Mouse (Mus musculus) cerebellum, postnatal 4 days (tissue): Measurements from ENCODE around the gene Mef2c.

ENCODE experiments used
- DNase-seq, 2 experiments: peaks; one replicate each; pipeline ENCODE4 v3.0.0; 2022; ENCODE audit warnings: low spot score in 2 of 2, mixed read lengths in 1 of 2

Mef2c gene

DNA sequence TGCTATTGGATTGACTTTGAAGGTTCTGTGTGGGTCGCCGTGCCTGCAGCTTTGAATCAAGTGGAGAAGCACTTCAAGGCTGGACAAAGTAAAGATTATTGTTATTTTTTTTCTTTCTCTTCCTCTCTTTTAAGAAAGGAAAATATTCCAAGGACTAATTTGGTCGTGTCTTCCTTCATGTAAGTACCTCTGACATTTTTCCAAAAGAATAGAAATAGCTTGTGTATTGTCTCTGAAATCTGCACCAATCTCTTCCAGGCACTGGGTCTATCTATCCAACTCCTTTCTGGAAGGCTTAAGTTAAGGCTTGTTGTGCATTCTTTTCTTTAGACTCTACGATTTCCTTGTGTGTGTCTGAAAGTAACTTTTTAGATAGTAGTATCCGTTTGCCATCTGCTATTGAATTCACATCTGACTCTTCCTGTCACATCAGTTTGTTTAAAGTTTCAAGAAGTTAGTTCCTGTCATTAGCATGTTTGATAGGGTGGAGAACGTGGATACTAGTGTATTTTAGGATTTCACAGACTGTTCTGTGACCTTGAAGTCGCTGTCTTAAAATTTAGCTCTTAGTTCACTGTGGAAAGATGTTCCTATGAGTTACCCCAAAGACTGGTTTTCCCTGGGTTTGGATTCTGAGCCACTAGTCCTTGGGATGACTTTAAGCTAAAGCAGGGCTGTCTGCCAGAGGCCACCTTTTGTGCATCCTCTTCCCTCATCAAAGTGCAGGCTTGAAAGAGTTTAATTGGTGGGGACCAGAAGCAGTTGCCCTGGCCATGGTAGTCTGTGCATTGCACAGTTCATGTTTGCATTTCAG, 21.3 kb downstream of the Mef2c start:
- no peak for DNase-seq

DNA sequence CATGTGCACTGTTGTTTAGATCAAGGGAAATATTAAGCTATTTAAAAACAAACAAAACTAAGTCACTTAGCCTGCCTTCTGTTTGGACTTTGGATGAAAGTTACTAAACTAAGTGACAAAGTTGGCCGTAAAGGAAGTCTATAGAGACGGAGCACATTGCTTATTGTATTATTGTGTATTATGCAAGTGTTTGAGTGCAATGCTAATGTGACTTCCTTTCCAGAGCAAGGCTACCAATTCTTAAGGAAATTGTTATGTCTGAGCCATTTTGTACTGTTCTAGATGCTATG, 21.8 kb downstream of the Mef2c start:
- DNase-seq: no peak

DNA sequence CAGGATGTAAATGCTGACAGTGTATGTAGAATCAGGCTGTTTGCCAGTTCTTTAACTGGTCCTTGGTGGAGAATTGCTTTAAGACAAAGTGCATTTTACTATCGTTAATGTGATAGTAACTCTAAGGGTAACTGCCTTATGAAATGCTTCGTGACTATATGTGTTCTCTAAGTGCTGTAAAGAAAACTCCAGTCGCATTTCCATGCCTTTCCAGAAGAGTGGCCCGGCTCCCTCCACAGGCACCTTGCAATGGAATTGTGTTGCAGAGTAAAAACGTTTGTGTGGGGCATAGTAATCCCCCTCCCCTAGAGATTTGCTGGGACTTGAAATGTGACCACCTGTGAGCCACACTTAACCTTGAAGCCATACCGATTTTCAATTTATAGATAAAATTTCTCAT, 22.2 kb downstream of the Mef2c start:
- DNase-seq: no peak

DNA sequence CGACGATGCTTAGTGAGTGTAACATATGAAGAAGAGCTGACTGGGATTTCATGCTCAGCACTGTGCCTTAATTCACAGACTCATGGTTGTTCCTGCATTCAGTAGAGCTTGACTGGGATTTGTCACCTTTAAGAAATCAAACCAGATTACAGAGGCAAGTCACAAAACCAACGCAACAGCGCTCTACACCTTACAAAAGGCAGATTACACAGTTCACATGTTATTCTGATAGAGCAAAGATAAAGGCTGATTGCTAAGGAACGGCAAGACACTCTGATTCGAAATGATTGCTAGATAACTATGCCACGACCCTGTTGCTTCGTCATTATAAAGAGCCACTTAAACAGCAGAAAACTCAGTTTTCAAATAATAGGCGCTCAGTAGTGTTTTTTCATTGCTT, 24.1 kb downstream of the Mef2c start:
- no peak for DNase-seq

DNA sequence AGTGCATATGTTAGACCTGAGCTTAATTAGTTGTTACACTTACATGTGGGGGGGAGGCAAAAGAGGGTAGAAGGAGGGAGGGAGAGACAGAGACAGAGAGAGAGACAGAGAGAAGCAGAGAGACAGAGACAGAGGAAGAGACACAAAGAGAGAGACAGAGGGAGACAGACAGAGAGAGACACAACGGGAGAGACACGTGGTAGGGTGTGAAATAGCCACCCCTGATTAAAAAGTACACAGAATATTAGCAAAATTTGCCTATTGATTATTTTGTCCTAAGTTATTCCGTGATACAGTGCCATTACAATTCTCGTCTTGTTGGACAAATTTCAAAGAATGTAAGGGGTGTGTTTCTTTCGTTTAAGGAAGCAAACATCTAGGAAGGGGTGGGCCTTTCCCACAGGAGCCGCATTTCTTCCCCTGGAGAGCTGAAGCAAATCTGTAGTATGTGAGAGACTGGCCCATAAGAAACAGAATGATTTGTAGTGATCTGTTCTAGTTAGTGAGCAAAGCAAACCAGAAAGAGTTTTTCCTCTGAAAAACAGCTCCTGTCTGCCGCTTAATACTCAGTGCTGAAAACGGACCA, 26.0 kb downstream of the Mef2c start:
- DNase-seq: no peak

DNA sequence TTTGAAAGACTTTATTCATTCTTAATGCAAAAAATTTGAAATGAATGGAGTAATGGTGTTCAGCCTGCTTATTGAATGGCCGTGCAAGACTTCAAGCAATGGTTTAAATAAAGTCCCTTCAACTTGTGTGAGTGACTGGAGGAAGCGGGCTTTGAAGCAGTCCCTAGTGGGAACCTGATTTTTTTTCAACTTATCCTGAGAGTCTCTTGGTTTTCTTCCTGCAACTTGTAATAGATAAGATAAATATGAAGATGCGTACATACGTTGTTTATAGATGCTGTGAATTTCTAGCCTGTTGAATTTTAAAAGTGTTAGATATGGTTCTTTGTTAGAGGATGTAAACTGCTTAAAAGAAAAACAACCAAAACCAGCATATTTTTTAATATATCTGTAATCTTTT, 27.1 kb downstream of the Mef2c start:
- no peak for DNase-seq

DNA sequence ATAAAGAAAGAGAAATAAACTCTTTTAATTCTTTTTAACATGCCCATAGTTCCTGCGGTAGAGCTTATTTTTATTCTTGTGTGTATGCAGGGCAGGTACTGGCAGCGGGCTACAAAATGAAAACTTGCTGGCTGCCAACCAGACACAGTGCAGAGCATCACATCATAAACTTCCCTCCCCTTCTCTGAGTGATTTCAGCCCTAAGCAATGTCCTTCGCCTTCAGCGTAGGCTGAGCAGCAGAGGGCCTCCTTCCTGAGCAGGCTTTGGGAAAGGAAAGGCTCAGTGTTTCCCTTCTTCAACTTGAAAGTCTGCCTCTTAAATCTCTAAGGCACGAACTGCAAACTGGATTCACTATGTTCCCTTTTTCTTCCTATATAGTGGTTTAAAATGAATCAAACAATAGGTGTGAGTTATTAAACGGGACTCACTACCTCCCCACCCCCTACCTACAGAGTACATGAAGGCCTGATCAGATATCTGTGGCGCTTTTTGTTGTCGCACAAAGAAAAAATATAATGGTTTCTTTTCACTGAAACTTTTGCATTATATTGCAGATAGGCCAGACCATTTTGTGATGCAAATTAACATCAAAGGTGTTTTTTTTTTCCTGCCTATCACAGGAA, 28.2 kb downstream of the Mef2c start:
- no peak for DNase-seq

DNA sequence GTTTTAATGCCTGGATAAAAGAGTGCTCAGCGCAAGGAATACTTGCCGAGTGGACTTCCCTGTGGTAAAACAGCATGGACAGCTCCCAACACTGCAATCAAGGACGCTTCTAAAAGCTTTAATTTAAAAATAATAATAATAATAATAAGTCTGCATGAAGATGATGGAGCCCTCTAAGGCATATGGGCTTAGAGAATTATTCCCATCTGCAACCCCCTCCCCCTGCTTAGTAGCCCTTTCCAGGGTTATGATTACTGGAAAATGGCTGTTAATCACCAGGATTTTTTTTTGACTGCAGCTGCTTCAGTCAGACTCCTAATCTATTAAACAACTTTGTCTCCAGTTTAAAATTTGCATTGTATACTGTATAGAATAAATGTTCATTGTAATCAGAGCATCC, 32.5 kb downstream of the Mef2c start:
- no peak for DNase-seq

DNA sequence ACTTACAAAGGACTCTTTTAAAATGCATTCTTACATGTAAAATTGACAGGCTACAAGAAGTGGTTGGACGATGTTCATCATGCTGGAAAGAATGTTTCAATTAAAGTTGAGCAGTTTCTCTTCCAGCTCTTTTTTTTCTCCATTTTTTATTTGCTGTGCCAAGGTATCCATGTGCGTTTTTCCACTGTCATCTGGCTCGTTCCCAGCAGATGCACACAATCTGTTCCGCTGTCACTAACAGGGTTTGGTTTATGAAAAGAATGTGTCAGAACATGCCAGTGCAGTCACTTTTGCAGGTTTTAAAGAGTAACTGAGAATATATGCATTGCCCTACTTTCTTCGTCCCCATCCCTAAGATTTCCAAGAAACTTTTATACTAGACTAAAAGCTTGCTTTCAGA, 33.3 kb downstream of the Mef2c start:
- no peak for DNase-seq

DNA sequence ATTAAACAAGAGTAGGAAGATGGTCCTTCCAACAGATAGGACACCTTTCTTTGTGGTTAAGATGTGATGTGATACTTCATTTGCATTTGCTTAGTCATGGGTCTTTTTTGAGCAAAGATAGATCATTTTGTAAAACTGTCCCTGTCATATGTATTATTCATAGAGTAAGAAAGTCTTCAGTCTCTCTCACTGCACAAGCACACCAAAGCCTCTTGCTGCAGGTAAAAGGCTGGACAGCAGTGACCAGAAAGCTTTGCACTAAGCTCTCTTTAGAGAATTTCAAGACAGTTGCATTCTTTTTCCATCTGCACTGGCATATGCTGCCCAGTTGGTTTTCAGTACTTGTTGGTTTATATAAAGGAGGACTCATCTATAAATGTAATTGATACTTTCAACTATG, 36.1 kb downstream of the Mef2c start:
- DNase-seq: no peak

DNA sequence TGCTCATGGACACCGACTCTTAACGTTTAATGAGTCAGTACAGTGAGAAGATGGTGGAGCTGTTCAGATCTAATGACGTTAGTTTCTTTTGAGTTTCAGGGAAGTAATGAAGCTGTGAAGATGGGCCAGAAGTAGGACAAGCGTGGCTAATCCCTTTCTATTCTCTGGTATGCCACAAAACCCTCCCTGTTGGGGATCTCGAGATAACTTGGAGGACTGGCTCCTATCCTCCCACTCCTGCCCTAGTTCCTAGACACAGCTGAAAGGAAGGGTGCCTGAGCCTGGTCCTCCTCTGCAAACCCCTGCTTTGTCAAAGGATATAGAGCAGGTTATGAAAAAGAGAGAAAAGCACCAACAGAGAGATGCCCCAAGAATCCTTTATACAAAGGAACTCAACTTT, 38.8 kb downstream of the Mef2c start:
- DNase-seq: no peak

DNA sequence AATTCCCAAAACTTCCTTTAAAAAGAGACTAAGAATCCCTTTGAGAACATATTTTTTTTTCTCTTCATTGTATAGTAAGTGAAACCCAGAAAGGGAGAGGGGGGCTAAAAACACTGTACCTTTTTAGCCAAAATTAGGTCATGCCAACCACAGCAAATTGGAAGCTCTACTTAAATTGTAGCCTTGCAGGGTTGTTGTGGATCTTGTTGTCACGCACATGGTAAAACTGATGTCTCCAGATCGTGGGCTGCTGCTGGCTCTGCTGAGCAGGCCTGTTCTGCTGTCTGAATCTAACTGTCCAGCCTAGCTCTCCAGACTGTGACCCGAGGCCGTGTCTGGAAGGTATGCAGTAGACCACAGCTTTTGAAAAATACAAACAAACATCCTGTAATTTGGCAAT, 40.9 kb downstream of the Mef2c start:
- DNase-seq: no peak

DNA sequence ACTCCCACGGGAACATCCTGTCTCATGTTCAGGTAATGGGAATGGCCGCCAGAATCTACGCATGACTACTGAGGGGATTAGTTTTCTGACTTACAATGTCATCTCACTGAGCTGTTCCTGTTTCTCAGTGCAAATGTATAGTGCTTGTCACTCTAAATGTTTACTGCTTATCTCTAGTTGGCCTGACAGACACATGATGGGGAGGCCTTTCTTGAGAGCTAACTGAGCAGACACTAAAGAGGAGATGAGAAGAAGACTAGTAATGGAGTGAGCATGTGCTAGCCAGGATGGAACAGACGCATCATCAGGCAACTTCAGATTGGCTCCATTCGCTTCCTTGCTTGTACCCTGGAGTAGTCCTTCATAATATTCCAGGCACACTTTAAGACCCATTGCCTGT, 43.0 kb downstream of the Mef2c start:
- no peak for DNase-seq

DNA sequence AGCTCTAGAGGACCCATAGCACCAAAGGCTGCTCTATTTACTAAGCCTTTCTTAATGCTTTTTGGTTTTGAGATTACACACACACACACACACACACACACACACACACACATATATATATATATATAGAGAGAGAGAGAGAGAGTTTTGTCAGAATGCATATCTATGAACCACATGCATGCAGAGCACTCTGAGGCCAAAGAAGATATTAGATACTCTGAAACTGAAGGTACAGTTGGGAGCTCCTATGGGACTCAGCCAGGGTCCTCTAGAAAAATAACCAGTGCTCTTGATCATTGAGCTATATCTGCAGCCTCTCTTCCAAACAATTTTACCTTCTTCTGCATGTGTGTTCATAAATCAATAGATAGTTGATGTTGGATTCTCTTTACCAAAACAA, 47.4 kb downstream of the Mef2c start:
- no peak for DNase-seq

DNA sequence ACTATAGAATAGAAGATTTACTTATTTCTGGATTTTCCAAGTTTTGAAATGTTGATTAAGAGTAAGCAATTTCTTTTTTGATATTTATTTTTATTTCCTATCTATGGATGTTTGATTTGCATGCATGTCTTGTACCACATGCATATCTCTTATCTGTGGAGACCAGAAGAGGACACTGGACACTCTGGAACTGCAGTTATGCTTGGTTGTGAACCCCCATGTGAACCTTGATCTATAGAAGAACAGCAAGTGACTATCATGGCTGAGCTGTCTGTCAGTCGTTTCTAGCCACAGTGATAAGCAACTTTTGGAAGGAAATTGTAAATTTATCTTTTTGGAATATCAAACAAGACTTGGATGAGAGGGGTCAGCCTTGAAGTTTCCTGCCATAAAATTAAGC, 48.2 kb downstream of the Mef2c start:
- no peak for DNase-seq

DNA sequence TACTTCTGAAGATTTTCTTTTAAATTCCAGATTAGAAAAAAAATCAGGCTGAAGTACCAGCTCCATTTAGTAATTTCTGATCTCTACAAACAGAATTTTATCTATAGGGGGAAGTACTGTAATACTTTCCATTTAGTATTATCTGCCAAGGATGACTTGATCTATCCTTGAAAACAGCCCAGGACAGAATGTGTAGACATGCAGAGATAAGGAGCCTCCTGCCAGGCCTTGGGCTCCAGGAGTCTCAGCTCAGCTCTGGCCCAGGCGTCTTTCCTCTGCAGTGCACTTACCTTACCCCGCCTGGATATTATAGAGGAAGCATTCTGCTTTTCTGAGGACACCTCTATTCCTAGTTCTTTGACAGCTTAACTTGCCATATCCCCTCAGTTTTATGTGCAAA, 59.4 kb downstream of the Mef2c start:
- DNase-seq: no peak

DNA sequence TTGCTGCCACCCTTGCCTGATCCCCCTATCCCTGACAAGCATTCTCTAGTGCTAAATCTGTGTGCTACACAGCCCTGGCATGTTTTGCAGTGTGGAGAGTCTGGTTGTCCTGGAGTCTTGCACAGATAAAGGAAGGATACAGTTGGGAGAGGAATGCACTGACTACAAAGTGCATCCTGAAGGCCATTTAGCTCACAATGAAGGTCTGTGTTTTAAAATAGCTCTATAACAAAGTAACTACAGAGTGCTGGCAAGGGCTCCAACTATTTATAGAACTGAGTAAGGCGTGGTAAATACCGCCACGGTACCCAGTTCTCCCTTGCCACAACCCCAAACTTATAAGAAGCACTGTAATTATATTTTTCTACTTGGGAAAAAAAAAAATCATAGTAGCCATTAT, 61.9 kb downstream of the Mef2c start:
- DNase-seq: no peak

DNA sequence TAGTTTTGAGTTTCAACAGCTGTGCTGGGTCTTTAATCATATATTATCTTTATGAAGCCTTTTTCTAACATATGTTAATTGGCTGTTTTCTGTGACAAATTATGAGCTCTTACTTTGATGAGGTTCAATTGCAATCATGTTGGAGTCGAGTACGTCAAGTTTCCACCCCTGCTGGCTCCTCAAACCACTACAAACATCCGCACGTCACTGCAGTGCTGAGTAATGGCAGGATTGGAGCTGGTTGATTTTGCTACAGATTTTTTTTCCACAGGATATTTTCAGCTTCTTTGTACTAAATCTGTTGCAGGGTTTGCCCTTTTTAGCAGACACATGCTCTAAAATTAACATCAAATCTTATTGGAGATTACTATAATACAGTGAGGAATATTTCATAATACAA, 62.3 kb downstream of the Mef2c start:
- DNase-seq: no peak

DNA sequence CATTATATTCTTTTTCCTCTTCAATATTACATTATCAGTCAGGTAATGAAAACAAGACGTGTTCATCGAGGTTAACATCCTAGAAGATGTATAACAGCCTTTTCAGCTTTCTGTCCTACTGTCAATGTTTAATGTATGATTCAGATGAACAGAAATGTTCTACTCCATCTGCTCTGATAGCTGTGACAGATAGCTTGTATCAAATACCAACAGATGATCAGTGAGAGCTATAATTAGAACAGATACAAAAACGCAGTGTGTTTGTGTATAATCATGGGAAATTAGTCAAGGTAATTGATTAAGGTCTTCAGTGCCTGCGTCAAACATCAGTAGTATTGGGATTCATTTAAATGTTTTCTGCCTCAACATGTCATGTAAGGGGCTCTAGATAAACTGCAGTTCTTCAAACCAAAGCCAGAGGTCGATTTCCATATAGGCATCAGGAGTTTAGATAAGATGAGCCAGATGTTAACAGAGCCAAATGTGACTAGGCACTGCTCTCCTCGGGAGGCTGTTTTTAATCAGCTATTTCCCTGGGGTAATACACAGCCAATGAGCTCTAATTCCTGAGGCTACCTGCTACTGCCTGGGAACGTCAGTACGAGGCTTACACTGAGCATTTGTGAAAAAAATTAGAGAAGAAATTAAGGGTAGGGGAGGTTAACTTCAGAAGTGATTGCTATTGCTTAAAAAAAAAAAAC, 63.1 kb downstream of the Mef2c start:
- no peak for DNase-seq

DNA sequence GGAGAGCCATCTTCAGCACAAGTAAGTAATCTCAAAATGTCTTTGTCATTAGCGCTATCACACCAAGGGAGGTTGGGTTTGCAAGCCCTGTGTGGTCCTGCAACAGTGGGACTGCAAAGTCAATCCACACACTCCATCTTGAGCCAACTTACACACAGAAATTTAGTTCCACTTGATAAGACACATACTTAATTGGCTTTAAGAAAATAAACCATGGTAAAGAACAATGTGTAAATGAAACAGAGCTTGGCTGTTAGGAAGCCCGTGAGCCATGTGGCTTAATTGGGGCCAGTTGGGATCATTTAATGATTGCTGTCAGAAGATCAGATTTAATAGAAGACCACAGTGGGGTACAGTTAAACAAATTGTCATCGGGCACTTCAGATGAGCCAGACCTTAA, 63.8 kb downstream of the Mef2c start:
- no peak for DNase-seq

DNA sequence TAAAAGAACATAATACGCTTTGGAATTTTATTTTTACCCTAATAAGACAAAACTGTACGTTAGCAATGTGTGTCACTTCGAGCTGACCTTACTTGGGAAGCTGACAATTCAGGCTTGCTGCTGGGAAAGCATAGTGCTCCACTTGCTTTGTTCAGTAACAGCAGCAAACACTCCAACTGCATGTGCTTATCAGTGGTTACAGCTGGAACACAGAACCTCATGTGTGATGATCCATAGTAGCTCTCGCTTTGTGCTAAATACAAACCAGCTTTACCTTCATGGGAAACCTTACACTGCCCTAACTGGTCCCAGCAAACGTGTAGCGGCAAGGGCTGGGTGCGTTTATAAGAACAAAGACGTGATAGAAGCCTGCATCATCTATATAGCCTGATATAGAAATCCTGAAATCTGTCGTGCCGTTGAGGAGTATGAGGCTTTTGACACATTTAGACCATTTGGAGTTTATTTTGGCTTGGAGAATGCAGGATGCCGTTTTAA, 65.0 kb downstream of the Mef2c start:
- no peak for DNase-seq

DNA sequence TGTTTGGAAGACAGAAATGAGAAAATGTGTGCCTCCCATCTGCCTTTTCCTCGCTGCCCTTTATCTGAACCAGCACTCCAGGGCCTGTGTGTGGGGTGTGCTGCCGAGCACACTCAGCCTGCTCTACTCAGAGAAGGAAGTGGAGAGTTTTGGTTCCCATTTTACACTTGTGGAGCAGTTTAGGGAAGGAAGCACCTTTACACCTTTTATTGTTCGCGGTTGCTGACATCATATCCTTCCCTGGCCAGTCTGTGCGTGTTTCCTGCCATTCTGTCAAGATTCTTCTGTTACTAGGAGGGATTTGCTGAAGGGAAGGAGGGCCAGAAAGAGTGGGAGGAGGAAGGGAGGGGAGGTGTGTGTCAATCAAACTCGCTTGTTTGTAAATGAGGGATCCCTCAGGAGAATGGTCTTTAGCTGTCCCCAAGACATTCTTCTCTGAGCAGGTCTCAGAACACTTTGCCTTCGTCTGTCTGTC, 68.2 kb downstream of the Mef2c start:
- DNase-seq: no peak

DNA sequence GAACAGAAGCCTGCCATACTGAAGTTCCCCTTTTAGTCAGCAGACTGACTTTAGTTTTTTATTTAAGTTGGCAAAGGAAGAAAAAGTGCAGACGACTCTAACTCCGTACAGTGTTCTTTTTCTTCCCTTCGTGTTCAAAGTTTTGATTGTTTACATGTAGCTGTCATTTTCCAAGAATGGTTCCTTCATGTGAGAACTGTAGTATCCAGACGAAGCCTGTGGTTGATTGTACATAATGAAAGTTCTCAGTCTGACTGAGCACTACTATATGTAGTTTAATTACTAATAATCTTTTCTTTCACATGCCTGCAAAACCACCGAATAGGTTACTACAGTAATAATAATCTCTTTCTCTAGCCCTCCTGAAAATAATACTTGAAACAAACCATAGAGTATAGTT, 68.6 kb downstream of the Mef2c start:
- DNase-seq: no peak
